9 mouse cellular contexts compared by ENCODE assay signal in genomic region chr19:23879862-23880261, GRCm38 (mm10).
DNase-seq lines count a peak whose midpoint lies in the region; ATAC-seq and TF ChIP-seq lines count a peak whose summit lies in the region.
"Had no signal": no experiment of that assay in that cellular context is flagged by ENCODE, and none has a peak within 500 bp of the region (broad histone marks: within the 10 kb centered on the region; RNA-seq: fewer than 3 reads in every experiment).

No protein-coding gene starts in this region.

- TF ChIP-seq POLR2A in kidney, adult 2 months (IDR thresholded peaks at IDR 0.05; ENCODE audit: low read depth, low read length): no peak

- WGBS in midbrain, embryonic 13.5 days: 71% methylated on average over 7 of the region's 7 CpGs
- 68% methylated on average over 7 of the region's 7 CpGs for WGBS in midbrain, embryonic 16.5 days
- WGBS in forebrain, postnatal 0 days: 33% methylated on average over 7 of the region's 7 CpGs
- 61% methylated on average over 7 of the region's 7 CpGs for WGBS in neural tube, embryonic 13.5 days
- WGBS in liver, postnatal 0 days (ENCODE audit: insufficient replicate concordance): 81% methylated on average over 7 of the region's 7 CpGs
- 29% methylated on average over 7 of the region's 7 CpGs for WGBS in kidney, adult 2 months
- 68% methylated on average over 7 of the region's 7 CpGs for WGBS in liver, embryonic 12.5 days (ENCODE audit: insufficient replicate concordance)

- H3K4me3 ChIP-seq in midbrain, embryonic 13.5 days (replicated peaks): no peak overlapping the region
- no peak overlapping the region for H3K4me3 ChIP-seq in midbrain, embryonic 16.5 days (ENCODE audit: low read depth, low read length)
- no peak overlapping the region for H3K4me3 ChIP-seq in forebrain, postnatal 0 days (ENCODE audit: low read depth, low read length)
- no peak overlapping the region for H3K4me3 ChIP-seq in neural tube, embryonic 13.5 days
- H3K4me3 ChIP-seq in liver, postnatal 0 days (ENCODE audit: low read depth, low read length): no peak overlapping the region
- no peak overlapping the region for H3K4me3 ChIP-seq in kidney, adult 2 months (ENCODE audit: insufficient read depth, low read depth, low read length)
- no peak overlapping the region for H3K4me3 ChIP-seq in liver, embryonic 12.5 days

- 0 out of 2 replicates have a peak, but pooled peaks have one; percentile 37 for ATAC-seq in midbrain, embryonic 13.5 days
- no peak for ATAC-seq in midbrain, embryonic 16.5 days
- peak; percentile 95 for ATAC-seq in forebrain, postnatal 0 days
- peak; percentile 87 for ATAC-seq in neural tube, embryonic 13.5 days (ENCODE audit: low read depth)
- ATAC-seq in liver, postnatal 0 days: no peak
- no peak for ATAC-seq in liver, embryonic 12.5 days
- ATAC-seq: Patski had no signal

- no peaks in the 10 kb centered on the region for H3K27me3 ChIP-seq in midbrain, embryonic 13.5 days
- H3K27me3 ChIP-seq in midbrain, embryonic 16.5 days (ENCODE audit: control insufficient read depth, insufficient read depth, low read depth, low read length): no peaks in the 10 kb centered on the region
- no peaks in the 10 kb centered on the region for H3K27me3 ChIP-seq in forebrain, postnatal 0 days (ENCODE audit: insufficient read depth, low read length)
- no peaks in the 10 kb centered on the region for H3K27me3 ChIP-seq in neural tube, embryonic 13.5 days
- peaks cover 7% of the 10 kb centered on the region; the same call in 1 of the 2 replicates for H3K27me3 ChIP-seq in liver, postnatal 0 days (ENCODE audit: insufficient read depth, low read length)
- no peaks in the 10 kb centered on the region for H3K27me3 ChIP-seq in kidney, adult 2 months (replicated peaks; ENCODE audit: control insufficient read depth, insufficient read depth, low read length)
- no peaks in the 10 kb centered on the region for H3K27me3 ChIP-seq in liver, embryonic 12.5 days (replicated peaks)

- H3K9me3 ChIP-seq in midbrain, embryonic 13.5 days: no peaks in the 10 kb centered on the region
- H3K9me3 ChIP-seq in midbrain, embryonic 16.5 days (replicated peaks; ENCODE audit: control insufficient read depth, low read length, poor library complexity, severe bottlenecking): no peaks in the 10 kb centered on the region
- no peaks in the 10 kb centered on the region for H3K9me3 ChIP-seq in forebrain, postnatal 0 days (ENCODE audit: low read length)
- H3K9me3 ChIP-seq in neural tube, embryonic 13.5 days: no peaks in the 10 kb centered on the region
- H3K9me3 ChIP-seq in liver, postnatal 0 days (ENCODE audit: low read length): no peaks in the 10 kb centered on the region
- no peaks in the 10 kb centered on the region for H3K9me3 ChIP-seq in liver, embryonic 12.5 days (replicated peaks)

- intact Hi-C loops in heart, postnatal 36 days (cut with DNase I): no loop called here

- no peaks in the 10 kb centered on the region for H3K4me1 ChIP-seq in midbrain, embryonic 13.5 days (replicated peaks)
- no peaks in the 10 kb centered on the region for H3K4me1 ChIP-seq in midbrain, embryonic 16.5 days (ENCODE audit: control insufficient read depth, insufficient read depth, low read length)
- H3K4me1 ChIP-seq in forebrain, postnatal 0 days (ENCODE audit: insufficient read depth): no peaks in the 10 kb centered on the region
- peaks cover 15% of the 10 kb centered on the region; the same call in 1 of the 2 replicates for H3K4me1 ChIP-seq in neural tube, embryonic 13.5 days (replicated peaks)
- no peaks in the 10 kb centered on the region for H3K4me1 ChIP-seq in liver, postnatal 0 days (ENCODE audit: insufficient read depth)
- H3K4me1 ChIP-seq in kidney, adult 2 months (ENCODE audit: control insufficient read depth, insufficient read depth, low read length): no peaks in the 10 kb centered on the region
- no peaks in the 10 kb centered on the region for H3K4me1 ChIP-seq in liver, embryonic 12.5 days

- TF ChIP-seq CTCF in forebrain, postnatal 0 days (IDR thresholded peaks at IDR 0.05; ENCODE audit: low read depth): no peak
- no peak for TF ChIP-seq CTCF in liver, postnatal 0 days (IDR thresholded peaks at IDR 0.05; ENCODE audit: low read depth)
- TF ChIP-seq CTCF in kidney, adult 2 months (conservative IDR thresholded peaks at IDR 0.05; ENCODE audit: insufficient read depth, insufficient read length, low read depth, low read length): no peak

- no peak for TF ChIP-seq EP300 in liver, postnatal 0 days (IDR thresholded peaks at IDR 0.05; ENCODE audit: low read depth)

- H3K9ac ChIP-seq in midbrain, embryonic 13.5 days (replicated peaks): no peak overlapping the region
- H3K9ac ChIP-seq in midbrain, embryonic 16.5 days (ENCODE audit: low read depth, low read length): no peak overlapping the region
- H3K9ac ChIP-seq in forebrain, postnatal 0 days: no peak overlapping the region
- 0 out of 2 replicates have a peak overlapping the region, but pooled peaks have one; percentile 22 for H3K9ac ChIP-seq in neural tube, embryonic 13.5 days
- H3K9ac ChIP-seq in liver, postnatal 0 days (replicated peaks): no peak overlapping the region
- no peak overlapping the region for H3K9ac ChIP-seq in liver, embryonic 12.5 days

- no peak overlapping the region for H3K4me2 ChIP-seq in midbrain, embryonic 13.5 days (replicated peaks)
- no peak overlapping the region for H3K4me2 ChIP-seq in midbrain, embryonic 16.5 days (ENCODE audit: low read length)
- H3K4me2 ChIP-seq in forebrain, postnatal 0 days (ENCODE audit: low read depth): no peak overlapping the region
- H3K4me2 ChIP-seq in neural tube, embryonic 13.5 days: no peak overlapping the region
- no peak overlapping the region for H3K4me2 ChIP-seq in liver, postnatal 0 days (ENCODE audit: low read depth, low read length)
- H3K4me2 ChIP-seq in liver, embryonic 12.5 days: no peak overlapping the region

- no peaks in the 10 kb centered on the region for H3K36me3 ChIP-seq in midbrain, embryonic 13.5 days
- no peaks in the 10 kb centered on the region for H3K36me3 ChIP-seq in midbrain, embryonic 16.5 days (ENCODE audit: control insufficient read depth, insufficient read depth, low read length)
- H3K36me3 ChIP-seq in forebrain, postnatal 0 days (ENCODE audit: insufficient read depth): no peaks in the 10 kb centered on the region; the same call in 1 of the 2 replicates
- no peaks in the 10 kb centered on the region for H3K36me3 ChIP-seq in neural tube, embryonic 13.5 days
- no peaks in the 10 kb centered on the region for H3K36me3 ChIP-seq in liver, postnatal 0 days (replicated peaks; ENCODE audit: insufficient read depth, low read length)
- no peaks in the 10 kb centered on the region for H3K36me3 ChIP-seq in kidney, adult 2 months (ENCODE audit: control insufficient read depth, insufficient read depth, low read length)
- H3K36me3 ChIP-seq in liver, embryonic 12.5 days: no peaks in the 10 kb centered on the region

- no peak overlapping the region for H3K27ac ChIP-seq in midbrain, embryonic 13.5 days
- no peak overlapping the region for H3K27ac ChIP-seq in midbrain, embryonic 16.5 days (ENCODE audit: low read length)
- peak overlapping the region; percentile 41 for H3K27ac ChIP-seq in forebrain, postnatal 0 days (ENCODE audit: low read depth, low read length)
- H3K27ac ChIP-seq in neural tube, embryonic 13.5 days (replicated peaks): 0 out of 2 replicates have a peak overlapping the region, but pooled peaks have one; percentile 23
- H3K27ac ChIP-seq in liver, postnatal 0 days (ENCODE audit: low read depth): no peak overlapping the region
- H3K27ac ChIP-seq in kidney, adult 2 months (ENCODE audit: insufficient read depth, low read depth, low read length): no peak overlapping the region
- no peak overlapping the region for H3K27ac ChIP-seq in liver, embryonic 12.5 days

- peak; percentile 83 for DNase-seq in forebrain, postnatal 0 days
- peak; percentile 47 to 53 for DNase-seq in heart, postnatal 36 days
- no peak for DNase-seq in liver, postnatal 0 days
- DNase-seq in kidney, adult 2 months: no peak

Comparison
In these comparisons a context has a peak if more than half of its experiments do, and no peak if none do; other contexts are left out.
1. ATAC-seq: peak in midbrain, embryonic 13.5 days (single experiment), forebrain, postnatal 0 days (single experiment) and neural tube, embryonic 13.5 days (single experiment); none in midbrain, embryonic 16.5 days (single experiment), liver, postnatal 0 days (single experiment) and liver, embryonic 12.5 days (single experiment).
2. H3K27ac ChIP-seq: peak in forebrain, postnatal 0 days (single experiment) and neural tube, embryonic 13.5 days (single experiment); none in midbrain, embryonic 13.5 days (single experiment), midbrain, embryonic 16.5 days (single experiment), liver, postnatal 0 days (single experiment), kidney, adult 2 months (single experiment) and liver, embryonic 12.5 days (single experiment).
3. DNase-seq: peak in forebrain, postnatal 0 days (single experiment) and heart, postnatal 36 days (2 of 2); none in liver, postnatal 0 days (single experiment) and kidney, adult 2 months (single experiment).